Mouse (Mus musculus): ENCODE measurements around the gene Hsd3b7.

GRCm38 (mm10) chr7:127812292-127812691 lies 11.9 kb downstream of the Hsd3b7 start:
- TF ChIP-seq CTCF (IDR thresholded peaks at IDR 0.05; ENCODE audit: low read depth, low read length) (no peak), POLR2A (IDR thresholded peaks at IDR 0.05; ENCODE audit: borderline replicate concordance, low read depth, low read length) (no peak)

All from bone marrow macrophage, adult 2 months (primary cell).